Mouse (Mus musculus) liver, adult 2 months (tissue): ENCODE results near the gene Proser2.

Experiments used
- CTCF ChIP-seq: fragments of 200-500 bp; IDR thresholded peaks from 2 replicates; pipeline ENCODE4 v1.5.1; 2011; ENCODE audit warnings: low read depth, low read length, control low read depth
- POLR2A ChIP-seq: fragments of 200-500 bp; IDR thresholded peaks from 2 replicates; pipeline ENCODE4 v1.6.1; 2011; ENCODE audit warnings: low read length, control low read depth; ENCODE audit not compliant: insufficient read depth; ENCODE audit errors: extremely low read depth

- TF ChIP-seq POLR2A, result no peak
- TF ChIP-seq CTCF, result no peak
Measured at GRCm38 (mm10) chr2:6072685-6073260, 57.2 kb downstream of the Proser2 start.
